Mouse (Mus musculus) lung, embryonic 15.5 days (tissue): ENCODE data around the gene Msl1. TPM values are rescaled to one million over a fixed set of nuclear protein-coding genes. Genes with fewer than 3 reads are reported as not detected.
A peak's percentile ranks its signal among the peaks of the same experiment; 100 is the strongest.
"Not testable (repeated sequence)": the region's sequence is repeated elsewhere in the genome, so short reads cannot be mapped to it uniquely, and the experiment has no call there.

Source experiments
- ATAC-seq: fragments of 200-750 bp; cut with Nextera tagmentation; 2 replicates; pipeline ENCODE4 v1.8.0; 2017; ENCODE audit warnings: moderate number of reproducible peaks, borderline replicate concordance; ENCODE audit not compliant: low FRiP score, low TSS enrichment; ENCODE audit errors: extremely low read depth
- H3K27ac ChIP-seq: fragments of 300-500 bp; sonication (generic); 2 replicates; pipeline ENCODE4 v1.5.1; 2015; ENCODE audit warnings: moderate library complexity, mild to moderate bottlenecking, inconsistent platforms
- H3K27me3 ChIP-seq: fragments of 300-500 bp; sonication (generic); 2 replicates; pipeline ENCODE4 v1.6.1; 2015; ENCODE audit warnings: inconsistent platforms
- H3K36me3 ChIP-seq: fragments of 300-500 bp; sonication (generic); 2 replicates; pipeline ENCODE4 v1.6.1; 2015; ENCODE audit warnings: inconsistent platforms
- H3K4me1 ChIP-seq: fragments of 300-500 bp; sonication (generic); 2 replicates; pipeline ENCODE4 v1.6.1; 2015; ENCODE audit warnings: inconsistent platforms
- H3K4me2 ChIP-seq: fragments of 300-500 bp; sonication (generic); 2 replicates; pipeline ENCODE4 v1.6.1; 2015; ENCODE audit warnings: inconsistent platforms, mild to moderate bottlenecking, moderate library complexity
- H3K4me3 ChIP-seq: fragments of 300-500 bp; sonication (generic); 2 replicates; pipeline ENCODE4 v1.5.1; 2015; ENCODE audit warnings: mild to moderate bottlenecking, inconsistent platforms
- H3K9ac ChIP-seq: fragments of 300-500 bp; sonication (generic); 2 replicates; pipeline ENCODE4 v1.6.1; 2015; ENCODE audit warnings: inconsistent platforms
- H3K9me3 ChIP-seq: fragments of 300-500 bp; sonication (generic); 2 replicates; pipeline ENCODE4 v1.6.1; 2016; ENCODE audit warnings: inconsistent platforms
- WGBS: fragments of 180-500 bp; shearing (Covaris S2); methylation state at CpG from one replicate; pipeline ENCODE4 v1.1.7; 2015; 5-methylcytosine and 5-hydroxymethylcytosine counted together
- polyA plus RNA-seq: library from polyadenylated mRNA; unstranded; fragments of >200 nt; fragmentation: Nextera tagmentation; extraction: Ambion mirVana; gene quantifications from 2 replicates; pipeline ENCODE4 v1.2.1, GENCODE M21; 2015

Msl1 gene
- polyA plus RNA-seq, 1 experiment from 2014 or later: 21.2 TPM

DNA sequence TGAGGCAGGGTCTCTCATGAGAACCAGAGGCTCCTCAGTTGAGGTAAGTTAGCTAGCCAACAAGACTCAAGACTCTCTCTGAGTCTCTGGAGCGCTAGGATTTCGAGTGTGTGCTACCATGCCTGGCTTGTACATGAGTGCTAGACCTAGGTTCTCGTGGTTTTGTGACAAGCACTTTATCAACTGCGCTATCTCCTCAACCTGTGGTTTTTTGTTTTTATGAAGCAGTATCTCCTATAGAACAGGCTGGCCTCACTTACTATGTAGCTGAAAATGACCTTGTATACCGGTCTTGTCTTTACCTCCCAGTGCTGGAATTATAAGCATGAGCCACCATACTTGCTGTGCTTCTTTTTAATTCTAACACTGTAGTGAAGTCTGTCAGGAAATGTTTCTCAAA lies 25.7 kb downstream of the Msl1 start:
- Histone ChIP-seq H3K4me1 (no peaks in the 10 kb centered on the region), H3K27ac (no peak overlapping the region), H3K4me2 (no peak overlapping the region), H3K4me3 (no peak overlapping the region), H3K27me3 (no peaks in the 10 kb centered on the region), H3K9me3 (0 out of 2 replicates have a peak, but pooled peaks cover 4% of the 10 kb centered on the region), H3K36me3 (peaks cover 89% of the 10 kb centered on the region), H3K9ac (no peak overlapping the region)
- ATAC-seq: no peak
- WGBS: 93% methylated on average over 5 of the region's 5 CpGs

- WGBS: 87% methylated on average over 2 of the region's 2 CpGs
- H3K4me1 ChIP-seq, H3K4me2 ChIP-seq, H3K27ac ChIP-seq, H3K27me3 ChIP-seq, H3K9me3 ChIP-seq, ATAC-seq, H3K9ac ChIP-seq, H3K4me3 ChIP-seq: not testable (repeated sequence)
- peaks cover 88% of the 10 kb centered on the region for H3K36me3 ChIP-seq
Observed at GRCm38 (mm10) chr11:98826071-98826470, 30.8 kb downstream of the Msl1 start.

DNA sequence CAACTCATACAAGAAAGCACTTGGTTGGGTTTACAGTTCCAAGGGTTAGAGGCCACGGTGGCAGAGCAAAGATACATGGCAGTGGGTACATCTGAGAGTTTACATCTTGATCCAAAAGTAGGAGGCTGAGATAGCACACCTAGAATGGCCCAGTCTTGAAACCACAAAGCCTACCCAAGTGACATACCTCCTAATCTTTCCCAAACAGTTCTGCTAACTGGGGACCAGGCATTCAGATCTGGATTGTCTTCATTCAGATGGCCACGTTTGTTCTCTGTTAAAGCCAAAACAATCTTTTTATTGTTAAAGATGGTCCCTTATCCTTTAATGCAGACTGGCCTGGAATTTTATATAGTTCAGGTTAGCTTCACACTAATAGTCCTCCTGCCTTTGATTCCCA lies 32.6 kb downstream of the Msl1 start:
- 0 out of 2 replicates have a peak, but pooled peaks cover 3% of the 10 kb centered on the region for H3K4me1 ChIP-seq
- H3K27ac ChIP-seq: no peak overlapping the region
- no peaks in the 10 kb centered on the region for H3K9me3 ChIP-seq
- ATAC-seq: no peak
- peaks cover 89% of the 10 kb centered on the region for H3K36me3 ChIP-seq
- H3K4me3 ChIP-seq: no peak overlapping the region
- H3K27me3 ChIP-seq: no peaks in the 10 kb centered on the region
- H3K9ac ChIP-seq: no peak overlapping the region
- WGBS: 82% methylated on average over 2 of the region's 2 CpGs
- no peak overlapping the region for H3K4me2 ChIP-seq

GRCm38 (mm10) chr11:98829091-98829775 lies 33.9 kb downstream of the Msl1 start:
- Histone ChIP-seq H3K9me3 (no peaks in the 10 kb centered on the region), H3K36me3 (peaks cover 89% of the 10 kb centered on the region), H3K4me3 (no peak overlapping the region), H3K4me2 (no peak overlapping the region), H3K9ac (no peak overlapping the region), H3K27me3 (no peaks in the 10 kb centered on the region), H3K4me1 (0 out of 2 replicates have a peak, but pooled peaks cover 3% of the 10 kb centered on the region), H3K27ac (no peak overlapping the region)
- no peak for ATAC-seq
- WGBS: 67% methylated on average over 12 of the region's 12 CpGs

DNA sequence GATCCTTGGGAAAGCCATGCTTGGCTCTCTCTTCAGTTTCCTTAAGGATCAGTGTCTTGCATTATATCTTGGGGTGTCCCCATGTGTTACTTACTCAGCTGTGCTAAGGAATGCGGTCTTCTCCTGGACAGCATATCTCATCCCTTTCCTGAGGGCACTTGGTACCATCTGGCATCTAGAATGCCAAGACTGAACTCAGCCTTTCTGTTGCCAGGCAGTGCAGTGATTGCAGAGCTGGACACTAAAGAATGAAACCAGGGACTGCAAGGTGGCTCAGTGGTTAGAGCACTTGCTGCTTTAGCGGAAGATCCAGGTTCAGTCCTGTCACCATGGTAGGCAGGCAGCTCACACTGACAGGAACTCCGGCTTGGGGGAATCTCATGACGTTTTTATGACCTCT lies 34.6 kb downstream of the Msl1 start:
- Histone ChIP-seq H3K9ac (no peak overlapping the region), H3K4me1 (0 out of 2 replicates have a peak, but pooled peaks cover 3% of the 10 kb centered on the region), H3K4me2 (no peak overlapping the region), H3K9me3 (no peaks in the 10 kb centered on the region), H3K36me3 (peaks cover 85% of the 10 kb centered on the region), H3K27ac (no peak overlapping the region), H3K4me3 (no peak overlapping the region), H3K27me3 (no peaks in the 10 kb centered on the region)
- WGBS: 60% methylated on average over 4 of the region's 4 CpGs
- ATAC-seq: no peak

- no peak for ATAC-seq
- H3K27ac ChIP-seq: no peak overlapping the region
Observed at GRCm38 (mm10) chr11:98835296-98835695, 40.0 kb downstream of the Msl1 start.

DNA sequence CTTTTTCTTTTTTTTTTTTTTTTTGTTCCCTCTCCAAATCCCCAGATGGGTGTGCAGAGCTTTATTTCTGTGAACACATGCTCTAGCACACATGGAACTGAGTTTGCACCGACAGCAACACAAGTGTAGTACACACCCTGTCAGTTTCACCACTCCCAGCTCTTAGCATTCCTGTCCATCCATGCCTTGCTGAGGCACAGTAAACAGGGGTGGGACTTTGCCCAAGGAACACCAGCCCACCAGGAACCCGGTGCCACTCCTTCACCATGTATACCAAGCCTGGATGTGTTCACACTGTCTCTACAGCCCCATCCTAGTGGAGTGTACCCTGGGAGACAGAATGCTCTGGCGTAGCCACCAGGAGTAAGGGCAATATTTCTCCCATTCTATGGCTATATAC lies 40.4 kb downstream of the Msl1 start:
- H3K36me3 ChIP-seq: peaks cover 36% of the 10 kb centered on the region
- H3K4me1 ChIP-seq: peaks cover 18% of the 10 kb centered on the region
- H3K4me3 ChIP-seq: no peak overlapping the region
- no peak overlapping the region for H3K4me2 ChIP-seq
- H3K27ac ChIP-seq: no peak overlapping the region
- no peak overlapping the region for H3K9ac ChIP-seq
- peaks cover 27% of the 10 kb centered on the region for H3K27me3 ChIP-seq
- no peak for ATAC-seq
- no peaks in the 10 kb centered on the region for H3K9me3 ChIP-seq
- WGBS: 36% methylated on average over 3 of the region's 3 CpGs

More at GRCm38 (mm10) chr11:98835296-98835695, 40.0 kb downstream of the Msl1 start:
- peaks cover 36% of the 10 kb centered on the region for H3K36me3 ChIP-seq
- 48% methylated on average over 5 of the region's 5 CpGs for WGBS
- peaks cover 27% of the 10 kb centered on the region for H3K27me3 ChIP-seq
- H3K9ac ChIP-seq: no peak overlapping the region
- no peaks in the 10 kb centered on the region for H3K9me3 ChIP-seq
- no peak overlapping the region for H3K4me3 ChIP-seq
- no peak overlapping the region for H3K4me2 ChIP-seq
- H3K4me1 ChIP-seq: peaks cover 18% of the 10 kb centered on the region

GRCm38 (mm10) chr11:98836128-98836527 lies 40.8 kb downstream of the Msl1 start:
- Histone ChIP-seq H3K36me3 (peaks cover 34% of the 10 kb centered on the region), H3K27me3 (peaks cover 27% of the 10 kb centered on the region), H3K4me3 (peak overlapping the region; percentile 62), H3K4me2 (peak overlapping the region; percentile 100), H3K27ac (no peak overlapping the region), H3K4me1 (peaks cover 18% of the 10 kb centered on the region), H3K9ac (no peak overlapping the region), H3K9me3 (no peaks in the 10 kb centered on the region)
- WGBS: 30% methylated on average over 7 of the region's 7 CpGs
- ATAC-seq: no peak; the same call in 1 of the 2 replicates

DNA sequence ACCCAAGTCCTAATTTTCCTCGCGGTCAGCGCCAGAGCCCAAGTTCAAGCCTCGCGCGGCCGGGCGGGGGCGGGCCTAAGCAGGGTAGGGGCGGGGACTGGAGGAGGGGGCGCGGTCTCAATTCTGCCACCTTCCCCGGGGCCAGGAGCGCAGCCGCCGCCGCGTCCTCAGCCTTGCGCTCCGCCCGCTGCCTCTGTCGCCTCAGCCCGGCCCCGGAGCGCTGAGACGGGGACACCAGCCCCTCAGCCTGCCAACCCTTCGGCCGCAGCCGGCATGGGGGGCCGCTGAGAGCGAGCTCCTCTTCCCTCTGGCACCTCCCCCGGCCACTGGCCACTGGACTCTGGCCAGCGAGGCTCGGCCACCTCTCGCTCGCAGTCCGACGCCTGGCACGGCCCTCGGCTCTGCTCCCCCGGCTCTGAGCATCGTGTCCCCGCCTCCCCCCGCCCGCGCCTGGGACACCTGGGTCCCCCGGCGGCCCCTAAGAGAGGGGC lies 41.4 kb downstream of the Msl1 start, which contains the start of gene Rapgefl1:
Gene Rapgefl1, plus strand, starts transcription at position 135 of the 491 bp plus-strand sequence.
- Histone ChIP-seq H3K4me1 (peaks cover 18% of the 10 kb centered on the region), H3K9me3 (no peaks in the 10 kb centered on the region), H3K4me2 (peak within 1 kb of the TSS; percentile 100), H3K9ac (peak within 1 kb of the TSS; percentile 60), H3K27ac (no peak within 1 kb of the TSS; the same call in 1 of the 2 replicates), H3K4me3 (peak within 1 kb of the TSS; percentile 62), H3K36me3 (peaks cover 28% of the 10 kb centered on the region), H3K27me3 (peaks cover 27% of the 10 kb centered on the region)
- ATAC-seq: peak; percentile 91
- under 1% methylated on average over 41 of the region's 48 CpGs for WGBS

DNA sequence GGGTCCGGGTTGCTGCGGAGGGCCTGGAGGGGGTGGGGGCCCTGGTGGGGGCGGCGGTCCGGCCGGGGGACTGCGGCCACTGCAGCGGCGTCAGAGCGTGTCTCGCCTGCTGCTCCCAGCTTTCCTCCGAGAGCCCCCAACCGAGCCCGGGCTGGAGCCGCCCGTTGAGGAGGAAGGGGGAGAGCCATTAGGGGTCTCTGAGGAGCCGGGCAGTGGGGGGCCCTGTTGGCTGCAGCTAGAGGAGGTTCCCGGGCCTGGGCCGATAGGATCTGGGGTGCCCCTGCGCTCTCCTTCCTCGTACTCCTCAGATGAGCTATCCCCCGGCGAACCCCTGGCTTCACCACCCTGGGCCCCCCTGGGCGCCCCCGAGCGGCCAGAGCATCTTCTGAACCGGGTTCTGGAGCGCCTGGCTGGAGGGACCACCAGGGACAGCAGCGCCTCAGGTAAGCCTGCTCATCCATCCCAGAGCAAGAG lies 42.0 kb downstream of the Msl1 start:
- H3K27ac ChIP-seq: no peak overlapping the region
- ATAC-seq: peak; percentile 21
- 1% methylated on average over 29 of the region's 29 CpGs for WGBS
- peaks cover 18% of the 10 kb centered on the region for H3K4me1 ChIP-seq
- H3K4me3 ChIP-seq: peak overlapping the region; percentile 62
- H3K9me3 ChIP-seq: no peaks in the 10 kb centered on the region
- peak overlapping the region; percentile 60 for H3K9ac ChIP-seq
- H3K4me2 ChIP-seq: peak overlapping the region; percentile 100
- H3K36me3 ChIP-seq: peaks cover 22% of the 10 kb centered on the region
- H3K27me3 ChIP-seq: peaks cover 27% of the 10 kb centered on the region

- Histone ChIP-seq H3K4me1 (peaks cover 18% of the 10 kb centered on the region), H3K9ac (no peak overlapping the region), H3K4me2 (peak overlapping the region; percentile 100), H3K27ac (no peak overlapping the region), H3K4me3 (peak overlapping the region; percentile 62), H3K27me3 (peaks cover 27% of the 10 kb centered on the region), H3K36me3 (peaks cover 16% of the 10 kb centered on the region), H3K9me3 (no peaks in the 10 kb centered on the region)
- ATAC-seq: no peak
- 58% methylated on average over 11 of the region's 11 CpGs for WGBS
Observed at GRCm38 (mm10) chr11:98837917-98838316, 42.6 kb downstream of the Msl1 start.

DNA sequence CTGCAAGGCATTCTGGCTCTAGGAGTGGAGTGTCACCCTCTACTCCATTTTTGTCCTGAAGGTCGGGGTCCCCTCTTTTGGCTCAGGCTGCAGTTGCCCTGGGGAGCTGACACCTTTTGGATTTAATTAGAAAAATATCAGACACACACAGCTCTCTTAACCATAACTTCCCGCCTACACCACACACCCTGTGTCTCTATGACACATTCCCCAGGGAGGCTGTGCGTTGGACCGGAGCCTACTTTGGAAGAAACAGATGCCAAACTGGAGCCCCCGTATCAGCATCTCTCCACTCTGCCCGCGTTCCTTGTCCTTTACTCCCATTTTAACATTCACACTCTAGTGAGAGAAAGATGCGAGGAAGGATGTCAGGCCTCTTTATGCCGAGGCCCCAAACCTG lies 43.2 kb downstream of the Msl1 start:
- no peak for ATAC-seq
- Histone ChIP-seq H3K4me1 (peaks cover 18% of the 10 kb centered on the region), H3K36me3 (peaks cover 10% of the 10 kb centered on the region), H3K27me3 (peaks cover 27% of the 10 kb centered on the region), H3K9me3 (no peaks in the 10 kb centered on the region), H3K4me3 (no peak overlapping the region), H3K9ac (no peak overlapping the region), H3K4me2 (no peak overlapping the region), H3K27ac (no peak overlapping the region)
- WGBS: 66% methylated on average over 9 of the region's 9 CpGs
